Mouse (Mus musculus) CH12.LX (cell line): ENCODE measurements at regions not wholly inside any gene's neighbourhood (a gene's known extent, or its start where the extent isn't known, plus 50 kb on each side); places are given as distances from the start of the nearest gene placed in this dataset.

Experiments
- CTCF ChIP-seq, 2 experiments: IDR thresholded peaks in 1 of 2; conservative IDR thresholded peaks in 1 of 2; 2 replicates each; pipeline ENCODE4 v1.5.1; 2011 to 2012; ENCODE audit warnings: low read depth in 2 of 2, low read length in 2 of 2, improper control_type of control experiment in 1 of 2, inconsistent platforms in 1 of 2, mild to moderate bottlenecking in 1 of 2, moderate library complexity in 1 of 2
- EP300 ChIP-seq: IDR thresholded peaks from 2 replicates; pipeline ENCODE4 v1.6.1; 2011; ENCODE audit warnings: low read length, improper control_type of control experiment
- ETS1 ChIP-seq: conservative IDR thresholded peaks from 2 replicates; pipeline ENCODE4 v1.6.1; 2012; ENCODE audit warnings: low read depth, mild to moderate bottlenecking, inconsistent platforms, low read length, improper control_type of control experiment, moderate library complexity
- MAFK ChIP-seq: IDR thresholded peaks from 2 replicates; pipeline ENCODE4 v1.6.1; 2011; ENCODE audit warnings: low read length, improper control_type of control experiment; ENCODE audit not compliant: insufficient replicate concordance
- MEF2A ChIP-seq: IDR thresholded peaks from 2 replicates; pipeline ENCODE4 v1.6.1; 2014; ENCODE audit warnings: low read depth, mild to moderate bottlenecking, inconsistent platforms, low read length, improper control_type of control experiment, borderline replicate concordance
- POLR2A ChIP-seq: IDR thresholded peaks from 2 replicates; pipeline ENCODE4 v1.6.1; 2011; ENCODE audit warnings: low read depth, mild to moderate bottlenecking, improper control_type of control experiment, low read length
- POLR2AphosphoS2 ChIP-seq: IDR thresholded peaks from 2 replicates; pipeline ENCODE4 v1.6.1; 2011; ENCODE audit warnings: low read depth, low read length, improper control_type of control experiment
- SMC3 ChIP-seq: IDR thresholded peaks from 2 replicates; pipeline ENCODE4 v1.6.1; 2011; ENCODE audit warnings: low read depth, low read length, improper control_type of control experiment
- TBP ChIP-seq: conservative IDR thresholded peaks from 2 replicates; pipeline ENCODE4 v1.6.1; 2011; ENCODE audit warnings: low read depth, low read length, improper control_type of control experiment
- ZMIZ1 ChIP-seq: IDR thresholded peaks from 2 replicates; pipeline ENCODE4 v1.6.1; 2012; ENCODE audit warnings: low read depth, mild to moderate bottlenecking, inconsistent platforms, low read length, improper control_type of control experiment

- TF ChIP-seq CTCF (conservative IDR thresholded peaks at IDR 0.05 in 1 of 2, IDR thresholded peaks at IDR 0.05 in 1 of 2; ENCODE audit: low read depth in 2 of 2, low read length in 2 of 2): no peak
- TF ChIP-seq ZMIZ1: no peak
- TF ChIP-seq POLR2A: no peak
- no peak for TF ChIP-seq EP300
- TF ChIP-seq MEF2A: no peak
- no peak for TF ChIP-seq ETS1
- TF ChIP-seq SMC3: no peak
- no peak for TF ChIP-seq TBP
- TF ChIP-seq MAFK: no peak
- no peak for TF ChIP-seq POLR2AphosphoS2
These were observed 384.0 kb upstream of the 1700015G11Rik start for GRCm38 (mm10) chr7:52399513-52399912.
